Mouse (Mus musculus): ENCODE measurements around the gene Cacna1i. TPM values are rescaled to one million over a fixed set of nuclear protein-coding genes. Genes with fewer than 3 reads are reported as not detected.
A peak's percentile ranks its signal among the peaks of the same experiment; 100 is the strongest.

Cacna1i gene
- polyA plus RNA-seq, 1 experiment from 2014 or later: 1.0 TPM

- no peak overlapping the region for H3K27ac ChIP-seq (ENCODE audit: low read length)
- H3K4me1 ChIP-seq (ENCODE audit: control insufficient read depth, insufficient read depth, low read length): peaks cover 17% of the 10 kb centered on the region
- ATAC-seq: no peak
- H3K36me3 ChIP-seq (ENCODE audit: control insufficient read depth, insufficient read depth, low read length): no peaks in the 10 kb centered on the region; the same call in 1 of the 2 replicates
- WGBS: 100% methylated on average over 1 of the region's 1 CpGs
- no peak overlapping the region for H3K4me3 ChIP-seq (ENCODE audit: low read depth, low read length)
- no peaks in the 10 kb centered on the region for H3K27me3 ChIP-seq (ENCODE audit: control insufficient read depth, insufficient read depth, low read depth, low read length)
- H3K9ac ChIP-seq (ENCODE audit: low read depth, low read length): no peak overlapping the region
- H3K9me3 ChIP-seq (replicated peaks; ENCODE audit: control insufficient read depth, low read length, poor library complexity, severe bottlenecking): peaks cover 5% of the 10 kb centered on the region; the same call in 1 of the 2 replicates
- no peak overlapping the region for H3K4me2 ChIP-seq (ENCODE audit: low read length)
Observed at GRCm38 (mm10) chr15:80399451-80399850, 112.4 kb downstream of the Cacna1i start.

DNA sequence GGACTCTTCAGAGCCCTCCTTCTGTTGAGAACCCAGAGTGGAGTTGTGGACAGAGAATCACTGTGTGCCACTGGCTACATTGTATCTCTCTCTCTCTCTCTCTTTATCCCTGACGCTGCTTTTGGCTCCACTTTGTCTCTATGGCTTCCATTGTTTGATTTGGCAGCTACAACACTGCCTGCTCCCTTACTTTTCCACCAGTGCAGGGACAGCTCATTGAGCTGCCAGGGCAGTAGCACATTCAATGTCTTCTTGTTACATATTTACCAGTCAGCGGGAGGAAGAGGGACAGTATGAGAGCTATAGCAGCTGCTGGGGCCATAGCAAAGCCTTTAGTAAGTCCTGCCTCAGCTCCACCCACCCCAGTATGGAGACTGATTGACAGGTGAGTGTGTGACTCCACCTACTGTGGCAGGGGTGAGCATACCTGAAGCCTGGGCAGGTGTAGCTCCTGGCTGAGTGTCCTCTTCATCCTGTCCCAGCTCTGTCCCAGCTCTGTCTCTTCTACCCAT lies 114.4 kb downstream of the Cacna1i start:
- Histone ChIP-seq H3K9ac (ENCODE audit: low read depth, low read length) (no peak overlapping the region), H3K4me2 (ENCODE audit: low read length) (no peak overlapping the region), H3K27me3 (ENCODE audit: control insufficient read depth, insufficient read depth, low read depth, low read length) (no peaks in the 10 kb centered on the region), H3K4me1 (ENCODE audit: control insufficient read depth, insufficient read depth, low read length) (peaks cover 17% of the 10 kb centered on the region), H3K36me3 (ENCODE audit: control insufficient read depth, insufficient read depth, low read length) (no peaks in the 10 kb centered on the region), H3K9me3 (replicated peaks; ENCODE audit: control insufficient read depth, low read length, poor library complexity, severe bottlenecking) (peaks cover 5% of the 10 kb centered on the region; the same call in 1 of the 2 replicates), H3K4me3 (ENCODE audit: low read depth, low read length) (no peak overlapping the region), H3K27ac (ENCODE audit: low read length) (peak overlapping the region; percentile 55)
- WGBS: 34% methylated on average over 2 of the region's 2 CpGs
- peak; percentile 50 for ATAC-seq

- no peak overlapping the region for H3K9ac ChIP-seq (ENCODE audit: low read depth, low read length)
- peak overlapping the region; percentile 55; the same call in 1 of the 2 replicates for H3K27ac ChIP-seq (ENCODE audit: low read length)
- H3K4me1 ChIP-seq (ENCODE audit: control insufficient read depth, insufficient read depth, low read length): peaks cover 17% of the 10 kb centered on the region
- WGBS: 24% methylated on average over 8 of the region's 8 CpGs
- no peaks in the 10 kb centered on the region for H3K27me3 ChIP-seq (ENCODE audit: control insufficient read depth, insufficient read depth, low read depth, low read length)
- H3K36me3 ChIP-seq (ENCODE audit: control insufficient read depth, insufficient read depth, low read length): no peaks in the 10 kb centered on the region
- H3K4me2 ChIP-seq (ENCODE audit: low read length): no peak overlapping the region
- ATAC-seq: peak; percentile 58; the same call in 1 of the 2 replicates
- H3K9me3 ChIP-seq (replicated peaks; ENCODE audit: control insufficient read depth, low read length, poor library complexity, severe bottlenecking): peaks cover 5% of the 10 kb centered on the region; the same call in 1 of the 2 replicates
- no peak overlapping the region for H3K4me3 ChIP-seq (ENCODE audit: low read depth, low read length)
Observed at GRCm38 (mm10) chr15:80401980-80402379, 114.9 kb downstream of the Cacna1i start.

DNA sequence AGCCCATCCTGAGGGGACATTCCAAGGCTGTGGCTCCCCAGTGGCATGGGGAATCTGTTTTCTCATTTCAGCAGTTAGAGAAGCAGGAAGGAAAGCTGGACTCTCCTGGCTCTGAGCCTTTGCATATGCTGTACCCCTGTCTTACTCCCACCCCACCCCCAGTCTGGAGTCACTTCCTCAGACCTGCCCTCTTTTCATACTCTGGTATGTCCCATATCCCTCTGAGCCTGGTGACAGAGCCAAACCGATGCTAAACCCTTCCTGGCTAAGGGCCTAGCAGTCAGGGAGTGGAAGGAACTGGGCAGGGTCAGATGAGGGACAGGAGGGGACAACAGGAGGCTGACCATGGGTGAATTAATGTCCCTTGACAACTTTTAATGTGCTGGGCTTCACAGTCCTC lies 120.8 kb downstream of the Cacna1i start:
- Histone ChIP-seq H3K4me2 (ENCODE audit: low read length) (no peak overlapping the region), H3K27ac (ENCODE audit: low read length) (no peak overlapping the region), H3K4me3 (ENCODE audit: low read depth, low read length) (no peak overlapping the region), H3K9ac (ENCODE audit: low read depth, low read length) (no peak overlapping the region), H3K36me3 (ENCODE audit: control insufficient read depth, insufficient read depth, low read length) (no peaks in the 10 kb centered on the region), H3K4me1 (ENCODE audit: control insufficient read depth, insufficient read depth, low read length) (no peaks in the 10 kb centered on the region), H3K9me3 (replicated peaks; ENCODE audit: control insufficient read depth, low read length, poor library complexity, severe bottlenecking) (peaks cover 5% of the 10 kb centered on the region; the same call in 1 of the 2 replicates), H3K27me3 (ENCODE audit: control insufficient read depth, insufficient read depth, low read depth, low read length) (no peaks in the 10 kb centered on the region)
- no peak for ATAC-seq
- whole genome bisulfite sequencing: 61% methylated on average over 1 of the region's 1 CpGs

DNA sequence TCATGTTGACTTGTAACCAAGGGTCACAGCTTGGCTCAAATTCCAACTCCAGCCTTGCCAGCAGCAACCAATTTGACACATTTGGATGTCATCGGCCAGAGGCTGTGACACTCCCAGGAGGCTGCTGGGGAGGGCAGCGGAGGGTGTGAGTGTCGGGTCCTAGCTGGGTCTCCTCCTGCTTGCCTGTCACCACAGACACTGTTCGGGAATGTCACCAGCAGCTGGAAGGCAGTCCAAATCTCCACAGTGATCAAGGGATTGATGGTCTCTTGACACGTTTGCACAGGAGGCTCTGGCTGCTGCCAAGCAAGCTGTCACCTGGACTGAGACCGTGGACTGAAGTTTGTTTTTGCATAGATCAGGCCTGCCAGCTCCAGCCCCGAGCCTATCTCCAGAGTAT lies 123.6 kb downstream of the Cacna1i start:
- Histone ChIP-seq H3K4me2 (ENCODE audit: low read length) (no peak overlapping the region), H3K4me3 (ENCODE audit: low read depth, low read length) (no peak overlapping the region), H3K4me1 (ENCODE audit: control insufficient read depth, insufficient read depth, low read length) (no peaks in the 10 kb centered on the region), H3K9ac (ENCODE audit: low read depth, low read length) (no peak overlapping the region), H3K27me3 (ENCODE audit: control insufficient read depth, insufficient read depth, low read depth, low read length) (no peaks in the 10 kb centered on the region), H3K36me3 (ENCODE audit: control insufficient read depth, insufficient read depth, low read length) (no peaks in the 10 kb centered on the region), H3K27ac (ENCODE audit: low read length) (no peak overlapping the region), H3K9me3 (replicated peaks; ENCODE audit: control insufficient read depth, low read length, poor library complexity, severe bottlenecking) (no peaks in the 10 kb centered on the region)
- ATAC-seq: no peak
- WGBS: 71% methylated on average over 7 of the region's 7 CpGs

GRCm38 (mm10) chr15:80413070-80413469 lies 126.0 kb downstream of the Cacna1i start:
- H3K27me3 ChIP-seq (ENCODE audit: control insufficient read depth, insufficient read depth, low read depth, low read length): no peaks in the 10 kb centered on the region
- no peaks in the 10 kb centered on the region for H3K36me3 ChIP-seq (ENCODE audit: control insufficient read depth, insufficient read depth, low read length)
- H3K9ac ChIP-seq (ENCODE audit: low read depth, low read length): no peak overlapping the region
- H3K9me3 ChIP-seq (replicated peaks; ENCODE audit: control insufficient read depth, low read length, poor library complexity, severe bottlenecking): no peaks in the 10 kb centered on the region
- H3K27ac ChIP-seq (ENCODE audit: low read length): no peak overlapping the region
- no peak overlapping the region for H3K4me2 ChIP-seq (ENCODE audit: low read length)
- no peak for ATAC-seq
- H3K4me1 ChIP-seq (ENCODE audit: control insufficient read depth, insufficient read depth, low read length): no peaks in the 10 kb centered on the region
- 79% methylated on average over 4 of the region's 4 CpGs for WGBS
- H3K4me3 ChIP-seq (ENCODE audit: low read depth, low read length): no peak overlapping the region

- Histone ChIP-seq H3K27me3 (ENCODE audit: control insufficient read depth, insufficient read depth, low read depth, low read length) (no peaks in the 10 kb centered on the region), H3K9ac (ENCODE audit: low read depth, low read length) (no peak overlapping the region), H3K36me3 (ENCODE audit: control insufficient read depth, insufficient read depth, low read length) (no peaks in the 10 kb centered on the region), H3K4me2 (ENCODE audit: low read length) (no peak overlapping the region), H3K27ac (ENCODE audit: low read length) (no peak overlapping the region), H3K9me3 (replicated peaks; ENCODE audit: control insufficient read depth, low read length, poor library complexity, severe bottlenecking) (no peaks in the 10 kb centered on the region), H3K4me1 (ENCODE audit: control insufficient read depth, insufficient read depth, low read length) (no peaks in the 10 kb centered on the region), H3K4me3 (ENCODE audit: low read depth, low read length) (no peak overlapping the region)
- no peak for ATAC-seq
- 85% methylated on average over 17 of the region's 17 CpGs for WGBS
Observed at GRCm38 (mm10) chr15:80413988-80414721, 127.1 kb downstream of the Cacna1i start.

- Histone ChIP-seq H3K4me3 (ENCODE audit: low read depth, low read length) (no peak overlapping the region), H3K27ac (ENCODE audit: low read length) (no peak overlapping the region), H3K36me3 (ENCODE audit: control insufficient read depth, insufficient read depth, low read length) (no peaks in the 10 kb centered on the region), H3K9ac (ENCODE audit: low read depth, low read length) (no peak overlapping the region), H3K4me1 (ENCODE audit: control insufficient read depth, insufficient read depth, low read length) (no peaks in the 10 kb centered on the region), H3K4me2 (ENCODE audit: low read length) (no peak overlapping the region), H3K27me3 (ENCODE audit: control insufficient read depth, insufficient read depth, low read depth, low read length) (no peaks in the 10 kb centered on the region), H3K9me3 (replicated peaks; ENCODE audit: control insufficient read depth, low read length, poor library complexity, severe bottlenecking) (no peaks in the 10 kb centered on the region)
- 79% methylated on average over 4 of the region's 4 CpGs for WGBS
- no peak for ATAC-seq
Observed at GRCm38 (mm10) chr15:80415132-80415531, 128.1 kb downstream of the Cacna1i start.

- Histone ChIP-seq H3K27me3 (ENCODE audit: control insufficient read depth, insufficient read depth, low read depth, low read length) (no peaks in the 10 kb centered on the region), H3K4me3 (ENCODE audit: low read depth, low read length) (no peak overlapping the region), H3K9me3 (replicated peaks; ENCODE audit: control insufficient read depth, low read length, poor library complexity, severe bottlenecking) (no peaks in the 10 kb centered on the region), H3K4me1 (ENCODE audit: control insufficient read depth, insufficient read depth, low read length) (no peaks in the 10 kb centered on the region), H3K9ac (ENCODE audit: low read depth, low read length) (no peak overlapping the region), H3K36me3 (ENCODE audit: control insufficient read depth, insufficient read depth, low read length) (no peaks in the 10 kb centered on the region), H3K4me2 (ENCODE audit: low read length) (no peak overlapping the region), H3K27ac (ENCODE audit: low read length) (no peak overlapping the region)
- no peak for ATAC-seq
- WGBS: 58% methylated on average over 6 of the region's 9 CpGs
Observed at GRCm38 (mm10) chr15:80417066-80417465, 130.0 kb downstream of the Cacna1i start.

Data from midbrain, embryonic 16.5 days (tissue).